Mouse (Mus musculus): ENCODE data around the gene Depdc7.

- TF ChIP-seq POLR2A (IDR thresholded peaks at IDR 0.05; ENCODE audit: insufficient read depth, low read depth, low read length) (no peak), CTCF (IDR thresholded peaks at IDR 0.05; ENCODE audit: insufficient read depth, low read depth, low read length) (no peak)
These were observed 32.8 kb downstream of the Depdc7 start for GRCm38 (mm10) chr2:104709786-104710337.

Measured in olfactory bulb, adult 2 months (tissue).